Mouse (Mus musculus): ENCODE data around the gene Gm7879.

DNA sequence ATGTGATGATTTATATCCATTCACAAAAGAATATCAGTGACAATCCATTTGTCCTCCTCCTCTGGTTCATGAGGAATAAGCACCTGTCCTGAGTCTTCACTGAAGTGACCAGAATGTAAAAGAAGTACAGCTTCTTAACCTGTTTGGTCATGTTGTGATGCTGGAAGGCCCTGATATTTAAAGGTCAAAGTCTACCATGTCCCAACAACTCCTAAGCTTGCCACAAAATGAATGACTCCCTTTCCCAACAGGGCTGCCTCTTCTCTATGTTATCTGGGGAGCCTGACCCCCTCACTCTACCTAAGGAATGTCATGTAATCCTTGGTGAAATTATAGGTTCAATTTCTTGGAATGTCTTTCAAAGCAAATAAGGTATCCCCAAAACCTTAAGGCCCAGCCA, 14.8 kb downstream of the Gm7879 start:
- TF ChIP-seq CTCF (IDR thresholded peaks at IDR 0.05; ENCODE audit: borderline replicate concordance, insufficient read depth, low read depth, low read length) (no peak), POLR2A (IDR thresholded peaks at IDR 0.05; ENCODE audit: borderline replicate concordance, insufficient read depth, low read length) (no peak)
